Mouse (Mus musculus): ENCODE data around the gene Mrpl52. TPM values are rescaled to one million over a fixed set of nuclear protein-coding genes. Genes with fewer than 3 reads are reported as not detected.

Gene Mrpl52
- total RNA-seq, 2 experiments from 2014 or later, result 87.6 to 92.8 TPM

- DNase-seq, result no peak
- intact Hi-C loops (cut with DNase I), result loop anchor here (10.0 kb wide), 1 partner anchor 233 kb away; no protein-coding TSS in a partner anchor
These were observed 31.3 kb downstream of the Mrpl52 start for GRCm38 (mm10) chr14:54457907-54458569.

- intact Hi-C loops (cut with DNase I), result no loop called here
- no peak for DNase-seq
These were observed 35.4 kb downstream of the Mrpl52 start for GRCm38 (mm10) chr14:54462146-54462545.

- intact Hi-C loops (cut with DNase I), result no loop called here
- no peak for DNase-seq
These were observed 36.6 kb downstream of the Mrpl52 start for GRCm38 (mm10) chr14:54463108-54463958.

GRCm38 (mm10) chr14:54463959-54464292 is 37.2 kb downstream of the Mrpl52 start, which contains the start of gene Lrp10:
Gene Lrp10, plus strand, starts transcription at chr14:54464137.
- DNase-seq, result peak; percentile 82 to 87
- intact Hi-C loops (cut with DNase I), result no loop called here

- intact Hi-C loops (cut with DNase I), result no loop called here
- peak; percentile 52 to 54 for DNase-seq
These were observed 37.7 kb downstream of the Mrpl52 start for GRCm38 (mm10) chr14:54464293-54465005.

- intact Hi-C loops (cut with DNase I), result no loop called here
- no peak for DNase-seq
These were observed 44.8 kb downstream of the Mrpl52 start for GRCm38 (mm10) chr14:54471467-54471866.

GRCm38 (mm10) chr14:54472671-54473070 is 46.0 kb downstream of the Mrpl52 start:
- intact Hi-C loops (cut with DNase I), result no loop called here
- DNase-seq, result no peak

GRCm38 (mm10) chr14:54474744-54475143 is 48.0 kb downstream of the Mrpl52 start:
- no peak for DNase-seq
- intact Hi-C loops (cut with DNase I), result no loop called here

- intact Hi-C loops (cut with DNase I), result no loop called here
- DNase-seq, result no peak
These were observed 49.5 kb downstream of the Mrpl52 start, which contains the start of gene Rem2 for GRCm38 (mm10) chr14:54475941-54476844. Gene Rem2, plus strand, starts transcription at chr14:54476100.

- DNase-seq, result no peak
- intact Hi-C loops (cut with DNase I), result no loop called here
These were observed 50.6 kb downstream of the Mrpl52 start for GRCm38 (mm10) chr14:54477172-54477909.

Other genes with a start within 250 kb of the Mrpl52 start
- gene Dad1, start 172.8 kb upstream of the Mrpl52 start, total RNA-seq (2021), result 10 to 100 TPM; 65.7 to 66.8 TPM
- gene Abhd4, start 172.7 kb upstream of the Mrpl52 start, total RNA-seq (2021), result 10 to 100 TPM; 14.7 to 20.6 TPM
- not detected for gene Olfr49, start 142.0 kb upstream of the Mrpl52 start, total RNA-seq (2021)
- gene Oxa1l, start 66.1 kb upstream of the Mrpl52 start, total RNA-seq (2021), result 10 to 100 TPM; 48.3 to 54.6 TPM
- 1 to 10 TPM in 1 of 2 experiments, under 1 TPM in 1; 0.97 to 1.5 TPM for gene Slc7a7, start 9.1 kb upstream of the Mrpl52 start, total RNA-seq (2021)
- 10 to 100 TPM; 10.7 to 10.8 TPM for gene Mmp14, start 4.7 kb downstream of the Mrpl52 start, total RNA-seq (2021)
- gene Lrp10, start 37.2 kb downstream of the Mrpl52 start, total RNA-seq (2021), result 10 to 100 TPM; 34.2 to 36.1 TPM
- not detected for gene Rem2, start 49.2 kb downstream of the Mrpl52 start, total RNA-seq (2021)
- 10 to 100 TPM; 27.7 to 30.7 TPM for gene Prmt5, start 90.6 kb downstream of the Mrpl52 start, total RNA-seq (2021)
- gene Haus4, start 127.7 kb downstream of the Mrpl52 start, total RNA-seq (2021), result 1 to 10 TPM; 3.1 to 3.8 TPM
- 1 to 10 TPM; 1.8 to 2.1 TPM for gene Ajuba, start 150.6 kb downstream of the Mrpl52 start, total RNA-seq (2021)
- gene 4931414P19Rik, start 179.1 kb downstream of the Mrpl52 start, total RNA-seq (2021), result 1 to 10 TPM; 1.5 to 3.3 TPM
- gene Psmb5, start 191.1 kb downstream of the Mrpl52 start, total RNA-seq (2021), result 100 to 1,000 TPM; 167 to 169 TPM
- gene Psmb11, start 194.5 kb downstream of the Mrpl52 start, total RNA-seq (2021), result under 1 TPM in 1 of 2 experiments, not detected in 1; 0.26 TPM
- not detected for gene Gm17606, start 214.0 kb downstream of the Mrpl52 start, total RNA-seq (2021)
- gene Cdh24, start 214.5 kb downstream of the Mrpl52 start, total RNA-seq (2021), result under 1 TPM; 0.36 to 0.59 TPM